Mouse (Mus musculus) limb, embryonic 11.5 days (tissue): Measurements from ENCODE around the gene Phf6. TPM values are rescaled to one million over a fixed set of nuclear protein-coding genes. Genes with fewer than 3 reads are reported as not detected.
A peak's percentile ranks its signal among the peaks of the same experiment; 100 is the strongest.

ENCODE experiments used
- ATAC-seq: fragments of 200-750 bp; cut with Nextera tagmentation; 2 replicates; pipeline ENCODE4 v1.8.0; 2017; ENCODE audit warnings: low read depth; ENCODE audit not compliant: insufficient number of reproducible peaks, low FRiP score, low TSS enrichment
- DNase-seq: peaks from one replicate; pipeline ENCODE4 v3.0.0-alpha.2; 2015; ENCODE audit warnings: low spot score
- H3K27ac ChIP-seq: fragments of 300-500 bp; sonication (generic); replicated peaks from 2 replicates; pipeline ENCODE4 v1.5.1; 2014; ENCODE audit warnings: low read depth, mild to moderate bottlenecking, low read length
- H3K27me3 ChIP-seq: fragments of 300-500 bp; sonication (generic); 2 replicates; pipeline ENCODE4 v1.6.1; 2014; ENCODE audit warnings: mild to moderate bottlenecking, low read length, mixed read lengths; ENCODE audit not compliant: control insufficient read depth, insufficient read depth
- H3K36me3 ChIP-seq: fragments of 300-500 bp; sonication (generic); 2 replicates; pipeline ENCODE4 v1.6.1; 2014; ENCODE audit warnings: mild to moderate bottlenecking, low read length, moderate library complexity, mixed read lengths; ENCODE audit not compliant: control insufficient read depth, insufficient read depth
- H3K4me1 ChIP-seq: fragments of 300-500 bp; sonication (generic); 2 replicates; pipeline ENCODE4 v1.6.1; 2014; ENCODE audit warnings: low read length, mixed read lengths; ENCODE audit not compliant: control insufficient read depth, insufficient read depth
- H3K4me2 ChIP-seq: fragments of 300-500 bp; sonication (generic); 2 replicates; pipeline ENCODE4 v1.6.1; 2014; ENCODE audit warnings: low read depth, mild to moderate bottlenecking, moderate library complexity; ENCODE audit not compliant: severe bottlenecking
- H3K4me3 ChIP-seq: fragments of 300-500 bp; sonication (generic); 2 replicates; pipeline ENCODE4 v1.5.1; 2014; ENCODE audit warnings: low read depth, low read length
- H3K9ac ChIP-seq: fragments of 300-500 bp; sonication (generic); 2 replicates; pipeline ENCODE4 v1.6.1; 2014; ENCODE audit warnings: mild to moderate bottlenecking, low read length
- H3K9me3 ChIP-seq: fragments of 300-500 bp; sonication (generic); 2 replicates; pipeline ENCODE4 v1.6.1; 2016; ENCODE audit warnings: low read length; ENCODE audit not compliant: control insufficient read depth
- WGBS: fragments of 180-500 bp; shearing (Covaris S2); extraction: QIAGEN DNeasy Blood & Tissue Kit; methylation state at CpG from one replicate; pipeline ENCODE4 v1.1.7; 2014; 5-methylcytosine and 5-hydroxymethylcytosine counted together
- polyA plus RNA-seq: library from polyadenylated mRNA; unstranded; fragments of >200 nt; fragmentation: Nextera tagmentation; extraction: Ambion mirVana; gene quantifications from 2 replicates; pipeline ENCODE4 v1.2.1, GENCODE M21; 2014

Gene Phf6
- polyA plus RNA-seq, 1 experiment from 2014 or later: 108 TPM

DNA sequence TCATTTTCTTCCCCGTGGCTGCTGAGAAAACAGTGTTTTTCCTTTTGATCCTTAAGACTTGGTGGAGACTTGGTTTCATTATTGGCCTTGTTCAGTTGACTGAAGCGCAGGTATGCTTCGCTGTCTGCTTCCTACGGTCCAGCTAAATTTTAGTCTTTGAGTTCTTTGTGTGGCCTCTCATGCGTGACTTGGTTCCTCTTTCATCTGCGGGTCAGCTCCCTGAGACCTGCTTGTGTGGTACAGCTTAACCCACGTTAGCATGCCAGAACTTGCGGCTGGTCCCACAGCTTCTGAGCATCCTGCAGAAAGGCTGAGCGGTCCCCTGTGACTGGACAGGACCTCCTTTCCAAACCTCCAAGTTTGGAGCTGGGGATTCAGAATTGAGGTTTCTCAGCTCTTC is 14.7 kb downstream of the Phf6 start:
- no peak for DNase-seq
- Histone ChIP-seq H3K36me3 (no peaks in the 10 kb centered on the region), H3K27ac (no peak overlapping the region), H3K27me3 (no peaks in the 10 kb centered on the region), H3K9ac (no peak overlapping the region), H3K4me2 (no peak overlapping the region), H3K4me1 (no peaks in the 10 kb centered on the region), H3K9me3 (no peaks in the 10 kb centered on the region), H3K4me3 (no peak overlapping the region)
- ATAC-seq: no peak
- WGBS: 87% methylated on average over 9 of the region's 9 CpGs

GRCm38 (mm10) chrX:52928883-52929282 is 16.8 kb downstream of the Phf6 start:
- H3K36me3 ChIP-seq: no peaks in the 10 kb centered on the region
- ATAC-seq: no peak
- no peaks in the 10 kb centered on the region for H3K27me3 ChIP-seq
- no peak overlapping the region for H3K4me2 ChIP-seq
- no peaks in the 10 kb centered on the region for H3K9me3 ChIP-seq
- H3K4me1 ChIP-seq: no peaks in the 10 kb centered on the region
- WGBS: 22% methylated on average over 1 of the region's 1 CpGs
- H3K9ac ChIP-seq: no peak overlapping the region
- peak; percentile 26 for DNase-seq
- H3K4me3 ChIP-seq: no peak overlapping the region
- no peak overlapping the region for H3K27ac ChIP-seq

- 85% methylated on average over 3 of the region's 3 CpGs for WGBS
- no peaks in the 10 kb centered on the region for H3K4me1 ChIP-seq
- H3K4me3 ChIP-seq: no peak overlapping the region
- H3K9me3 ChIP-seq: no peaks in the 10 kb centered on the region
- H3K36me3 ChIP-seq: no peaks in the 10 kb centered on the region
- no peak overlapping the region for H3K4me2 ChIP-seq
- no peak overlapping the region for H3K9ac ChIP-seq
- H3K27ac ChIP-seq: no peak overlapping the region
- DNase-seq: no peak
- H3K27me3 ChIP-seq: no peaks in the 10 kb centered on the region
- ATAC-seq: no peak
These were observed 17.7 kb downstream of the Phf6 start for GRCm38 (mm10) chrX:52929779-52930178.

DNA sequence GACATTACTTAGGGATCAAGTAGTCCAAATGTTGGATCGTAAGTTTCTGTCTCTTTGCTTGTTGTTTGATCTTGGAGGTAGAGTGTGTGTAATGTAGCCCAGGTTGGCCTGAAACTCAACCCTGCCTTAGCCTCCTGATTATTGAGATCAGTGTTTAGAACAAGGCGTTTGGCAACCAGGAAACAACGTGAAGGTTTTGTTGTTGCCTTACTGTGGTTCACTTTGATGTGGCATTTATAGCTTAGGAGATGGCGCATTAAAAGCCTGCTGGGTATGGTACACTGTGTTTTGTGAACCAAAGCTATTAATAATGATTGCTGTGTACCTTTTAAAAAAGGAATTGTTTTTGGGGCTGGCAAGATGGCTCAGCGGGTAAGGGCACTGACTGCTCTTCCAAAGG is 18.1 kb downstream of the Phf6 start:
- Histone ChIP-seq H3K27me3 (no peaks in the 10 kb centered on the region), H3K4me3 (no peak overlapping the region), H3K36me3 (no peaks in the 10 kb centered on the region), H3K27ac (no peak overlapping the region), H3K9me3 (no peaks in the 10 kb centered on the region), H3K9ac (no peak overlapping the region), H3K4me1 (no peaks in the 10 kb centered on the region), H3K4me2 (no peak overlapping the region)
- ATAC-seq: no peak
- no peak for DNase-seq
- WGBS: 75% methylated on average over 5 of the region's 5 CpGs

GRCm38 (mm10) chrX:52932161-52932560 is 20.1 kb downstream of the Phf6 start:
- Histone ChIP-seq H3K4me1 (no peaks in the 10 kb centered on the region), H3K4me2 (no peak overlapping the region), H3K9me3 (no peaks in the 10 kb centered on the region), H3K4me3 (no peak overlapping the region), H3K27me3 (no peaks in the 10 kb centered on the region), H3K9ac (no peak overlapping the region), H3K36me3 (no peaks in the 10 kb centered on the region), H3K27ac (no peak overlapping the region)
- ATAC-seq (no peak), DNase-seq (no peak)
- WGBS: 91% methylated on average over 1 of the region's 1 CpGs

DNA sequence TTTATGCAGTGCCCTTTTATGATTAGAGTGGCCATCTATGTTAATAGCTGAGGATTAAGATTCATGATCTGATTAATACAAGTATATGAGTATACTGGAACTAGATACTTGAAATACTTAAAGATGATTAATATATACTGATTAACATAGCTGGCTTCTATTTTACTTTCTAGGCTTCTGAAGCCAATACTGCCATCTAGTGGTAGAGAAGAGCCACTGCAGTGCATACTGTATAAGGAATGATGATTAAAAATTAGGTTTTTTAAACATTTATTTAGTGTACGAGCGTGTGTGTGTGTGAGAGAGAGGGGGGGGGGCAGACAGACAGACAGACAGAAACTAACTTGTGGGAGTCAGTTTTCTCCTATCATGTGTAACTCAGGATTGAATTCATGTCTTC is 22.4 kb downstream of the Phf6 start:
- no peaks in the 10 kb centered on the region for H3K4me1 ChIP-seq
- no peaks in the 10 kb centered on the region; the same call in 1 of the 2 replicates for H3K36me3 ChIP-seq
- no peak overlapping the region for H3K9ac ChIP-seq
- no peaks in the 10 kb centered on the region for H3K9me3 ChIP-seq
- DNase-seq (no peak), ATAC-seq (no peak)
- no peak overlapping the region for H3K4me3 ChIP-seq
- H3K27me3 ChIP-seq: no peaks in the 10 kb centered on the region
- no peak overlapping the region for H3K4me2 ChIP-seq
- H3K27ac ChIP-seq: no peak overlapping the region
- WGBS: 72% methylated on average over 2 of the region's 2 CpGs

DNA sequence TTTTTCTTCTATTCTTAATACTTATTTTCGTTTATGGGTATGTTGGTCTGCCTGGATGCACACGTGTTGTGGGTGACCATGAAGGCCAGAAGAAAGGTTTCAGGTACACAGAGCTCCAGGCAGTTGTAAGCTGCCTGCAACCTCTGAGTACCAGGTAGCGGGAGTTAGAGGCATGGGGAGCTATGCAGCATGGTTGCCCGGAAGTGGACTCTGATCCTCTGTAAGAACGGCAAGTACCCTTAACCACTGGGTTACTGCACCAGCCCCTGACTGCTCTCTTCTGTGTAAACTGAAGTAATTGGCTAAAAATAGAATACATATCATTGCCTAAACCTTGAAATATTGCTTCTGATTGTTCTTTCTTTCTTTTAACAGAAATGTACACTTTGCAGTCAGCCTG is 33.4 kb downstream of the Phf6 start:
- Histone ChIP-seq H3K27ac (no peak overlapping the region), H3K9ac (no peak overlapping the region), H3K36me3 (peaks cover 2% of the 10 kb centered on the region; the same call in 1 of the 2 replicates), H3K4me3 (no peak overlapping the region), H3K4me2 (no peak overlapping the region), H3K4me1 (no peaks in the 10 kb centered on the region), H3K9me3 (no peaks in the 10 kb centered on the region), H3K27me3 (no peaks in the 10 kb centered on the region)
- WGBS: 94% methylated on average over 5 of the region's 5 CpGs
- DNase-seq: no peak
- no peak for ATAC-seq

- H3K27me3 ChIP-seq: no peaks in the 10 kb centered on the region
- H3K9ac ChIP-seq: no peak overlapping the region
- no peaks in the 10 kb centered on the region for H3K36me3 ChIP-seq
- no peaks in the 10 kb centered on the region for H3K4me1 ChIP-seq
- no peak overlapping the region for H3K4me2 ChIP-seq
- DNase-seq (peak; percentile 24), ATAC-seq (no peak)
- H3K4me3 ChIP-seq: no peak overlapping the region
- no peak overlapping the region for H3K27ac ChIP-seq
- WGBS: 69% methylated on average over 2 of the region's 2 CpGs
- H3K9me3 ChIP-seq: no peaks in the 10 kb centered on the region
These were observed 37.6 kb downstream of the Phf6 start for GRCm38 (mm10) chrX:52949713-52950112.

DNA sequence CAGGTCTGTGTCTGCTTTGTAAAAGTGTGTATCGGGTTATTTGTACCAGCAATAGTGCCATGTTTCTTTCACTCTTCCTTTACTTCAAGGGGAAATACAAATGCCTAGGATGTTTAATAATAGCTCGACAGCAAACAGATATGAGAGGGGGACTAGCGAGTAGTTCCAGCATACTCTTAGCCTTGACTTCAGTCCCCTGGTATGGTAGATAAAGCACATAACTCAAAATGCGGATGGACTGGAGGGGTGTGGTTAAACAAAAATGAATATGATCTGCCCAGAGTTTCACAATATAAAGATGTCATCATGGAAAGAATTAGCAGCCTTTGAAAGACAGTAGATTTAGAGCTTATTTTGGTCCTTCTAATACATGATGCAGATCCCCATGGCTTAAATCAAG is 44.9 kb downstream of the Phf6 start:
- 90% methylated on average over 4 of the region's 4 CpGs for WGBS
- H3K36me3 ChIP-seq: no peaks in the 10 kb centered on the region
- no peak overlapping the region for H3K4me3 ChIP-seq
- no peaks in the 10 kb centered on the region for H3K4me1 ChIP-seq
- H3K9me3 ChIP-seq: no peaks in the 10 kb centered on the region
- DNase-seq (no peak), ATAC-seq (no peak)
- no peak overlapping the region for H3K4me2 ChIP-seq
- H3K9ac ChIP-seq: no peak overlapping the region
- H3K27me3 ChIP-seq: no peaks in the 10 kb centered on the region
- no peak overlapping the region for H3K27ac ChIP-seq
